Mouse (Mus musculus) CH12.LX (cell line): ENCODE results near the gene Slc43a2. TPM values are rescaled to one million over a fixed set of nuclear protein-coding genes. Genes with fewer than 3 reads are reported as not detected.

Experiments used
- DNase-seq: peaks from one replicate; pipeline ENCODE4 v3.0.0-alpha.2; 2013; ENCODE audit errors: extremely low read depth
- H3K27ac ChIP-seq: 2 replicates; pipeline ENCODE4 v1.5.1; 2012; ENCODE audit warnings: low read depth, mild to moderate bottlenecking, control low read depth, moderate library complexity; ENCODE audit not compliant: insufficient read depth
- H3K27me3 ChIP-seq: replicated peaks from 2 replicates; pipeline ENCODE3; 2012; ENCODE audit warnings: inconsistent platforms
- H3K36me3 ChIP-seq, 2 experiments: replicated peaks in 1 of 2; 2 replicates each; pipeline versions ENCODE3 to v1.6.1; 2012; ENCODE audit warnings: inconsistent platforms in 1 of 2, low read length in 1 of 2, mild to moderate bottlenecking in 1 of 2, mixed read lengths in 1 of 2, moderate library complexity in 1 of 2; ENCODE audit not compliant: control insufficient read depth in 1 of 2, insufficient read depth in 1 of 2
- H3K4me1 ChIP-seq, 2 experiments: 2 replicates each; pipeline ENCODE4 v1.6.1; 2012; ENCODE audit warnings: inconsistent platforms in 1 of 2, moderate library complexity in 1 of 2; ENCODE audit not compliant: insufficient read depth in 2 of 2, control insufficient read depth in 1 of 2
- H3K4me2 ChIP-seq: 2 replicates; pipeline ENCODE4 v1.6.1; 2012; ENCODE audit warnings: low read depth, mild to moderate bottlenecking, control low read depth; ENCODE audit not compliant: poor library complexity, insufficient read depth, severe bottlenecking
- H3K4me3 ChIP-seq, 3 experiments: fragments of 150-350 bp in 1 of 3; sonication (generic) in 1 of 3; replicated peaks in 1 of 3; 2 replicates each; pipeline versions ENCODE3 to v1.5.1; 2011 to 2012; ENCODE audit warnings: low read depth in 2 of 3, low read length in 2 of 3, mild to moderate bottlenecking in 2 of 3, moderate library complexity in 2 of 3, control low read depth in 1 of 3, improper control_type of control experiment in 1 of 3, inconsistent platforms in 1 of 3, mixed read lengths in 1 of 3; ENCODE audit not compliant: poor library complexity in 1 of 3
- H3K79me2 ChIP-seq: replicated peaks from 2 replicates; pipeline ENCODE4 v1.6.1; 2012; ENCODE audit warnings: mild to moderate bottlenecking, moderate library complexity; ENCODE audit not compliant: control insufficient read depth, poor library complexity, insufficient read depth, severe bottlenecking; ENCODE audit errors: extremely low read depth
- H3K9ac ChIP-seq: 2 replicates; pipeline ENCODE4 v1.6.1; 2012; ENCODE audit warnings: low read depth, mild to moderate bottlenecking, control low read depth, moderate library complexity; ENCODE audit not compliant: insufficient read depth
- H3K9me3 ChIP-seq: replicated peaks from 2 replicates; pipeline ENCODE3; 2012; ENCODE audit warnings: low read length, inconsistent platforms, mixed read lengths
- BHLHE40 ChIP-seq: IDR thresholded peaks from 2 replicates; pipeline ENCODE4 v1.6.1; 2011; ENCODE audit warnings: mild to moderate bottlenecking, low read depth, low read length, improper control_type of control experiment
- CHD2 ChIP-seq: IDR thresholded peaks from 2 replicates; pipeline ENCODE4 v1.6.1; 2011; ENCODE audit warnings: low read length, improper control_type of control experiment
- CTCF ChIP-seq, 2 experiments: IDR thresholded peaks in 1 of 2; conservative IDR thresholded peaks in 1 of 2; 2 replicates each; pipeline ENCODE4 v1.5.1; 2011 to 2012; ENCODE audit warnings: low read depth in 2 of 2, low read length in 2 of 2, improper control_type of control experiment in 1 of 2, inconsistent platforms in 1 of 2, mild to moderate bottlenecking in 1 of 2, moderate library complexity in 1 of 2
- E2F4 ChIP-seq: IDR thresholded peaks from 2 replicates; pipeline ENCODE4 v1.6.1; 2011; ENCODE audit warnings: low read depth, low read length, improper control_type of control experiment; ENCODE audit not compliant: insufficient replicate concordance
- ELF1 ChIP-seq: IDR thresholded peaks from 2 replicates; pipeline ENCODE4 v1.6.1; 2014; ENCODE audit warnings: low read depth, mild to moderate bottlenecking, inconsistent platforms, low read length, improper control_type of control experiment
- IRF4 ChIP-seq: IDR thresholded peaks from 2 replicates; pipeline ENCODE4 v1.6.1; 2014; ENCODE audit warnings: low read depth, mild to moderate bottlenecking, inconsistent platforms, low read length, improper control_type of control experiment
- JUN ChIP-seq: IDR thresholded peaks from 2 replicates; pipeline ENCODE4 v1.6.1; 2011; ENCODE audit warnings: low read depth, mild to moderate bottlenecking, low read length, improper control_type of control experiment, moderate library complexity; ENCODE audit not compliant: insufficient read depth
- JUND ChIP-seq: conservative IDR thresholded peaks from 2 replicates; pipeline ENCODE4 v1.6.1; 2011; ENCODE audit warnings: low read depth, low read length, improper control_type of control experiment
- MAFK ChIP-seq: IDR thresholded peaks from 2 replicates; pipeline ENCODE4 v1.6.1; 2011; ENCODE audit warnings: low read length, improper control_type of control experiment; ENCODE audit not compliant: insufficient replicate concordance
- MAX ChIP-seq: IDR thresholded peaks from 2 replicates; pipeline ENCODE4 v1.6.1; 2011; ENCODE audit warnings: low read length, improper control_type of control experiment
- MAZ ChIP-seq: IDR thresholded peaks from 2 replicates; pipeline ENCODE4 v1.6.1; 2012; ENCODE audit warnings: low read depth, mild to moderate bottlenecking, inconsistent platforms, low read length, improper control_type of control experiment, moderate library complexity
- MEF2A ChIP-seq: IDR thresholded peaks from 2 replicates; pipeline ENCODE4 v1.6.1; 2014; ENCODE audit warnings: low read depth, mild to moderate bottlenecking, inconsistent platforms, low read length, improper control_type of control experiment, borderline replicate concordance
- MXI1 ChIP-seq: IDR thresholded peaks from 2 replicates; pipeline ENCODE4 v1.6.1; 2011; ENCODE audit warnings: mild to moderate bottlenecking, low read depth, low read length, improper control_type of control experiment
- MYC ChIP-seq: IDR thresholded peaks from 2 replicates; pipeline ENCODE4 v1.6.1; 2011; ENCODE audit warnings: low read depth, mild to moderate bottlenecking, improper control_type of control experiment, low read length
- NELFE ChIP-seq: IDR thresholded peaks from 2 replicates; pipeline ENCODE4 v1.6.1; 2011; ENCODE audit warnings: low read depth, low read length, improper control_type of control experiment
- NRF1 ChIP-seq: IDR thresholded peaks from 2 replicates; pipeline ENCODE4 v1.6.1; 2014; ENCODE audit warnings: low read depth, mild to moderate bottlenecking, inconsistent platforms, low read length, improper control_type of control experiment, moderate library complexity
- POLR2AphosphoS2 ChIP-seq: IDR thresholded peaks from 2 replicates; pipeline ENCODE4 v1.6.1; 2011; ENCODE audit warnings: low read depth, low read length, improper control_type of control experiment
- RCOR1 ChIP-seq: conservative IDR thresholded peaks from 2 replicates; pipeline ENCODE4 v1.6.1; 2012; ENCODE audit warnings: low read depth, mild to moderate bottlenecking, inconsistent platforms, low read length, improper control_type of control experiment
- SIN3A ChIP-seq: IDR thresholded peaks from 2 replicates; pipeline ENCODE4 v1.6.1; 2012; ENCODE audit warnings: low read length, improper control_type of control experiment, inconsistent platforms
- SMC3 ChIP-seq: IDR thresholded peaks from 2 replicates; pipeline ENCODE4 v1.6.1; 2011; ENCODE audit warnings: low read depth, low read length, improper control_type of control experiment
- TBP ChIP-seq: conservative IDR thresholded peaks from 2 replicates; pipeline ENCODE4 v1.6.1; 2011; ENCODE audit warnings: low read depth, low read length, improper control_type of control experiment
- TCF12 ChIP-seq: IDR thresholded peaks from 2 replicates; pipeline ENCODE4 v1.6.1; 2014; ENCODE audit warnings: low read depth, mild to moderate bottlenecking, inconsistent platforms, low read length, improper control_type of control experiment
- UBTF ChIP-seq: IDR thresholded peaks from 2 replicates; pipeline ENCODE4 v1.6.1; 2012; ENCODE audit warnings: low read depth, mild to moderate bottlenecking, inconsistent platforms, low read length, improper control_type of control experiment, moderate library complexity
- ZC3H11A ChIP-seq: IDR thresholded peaks from 2 replicates; pipeline ENCODE4 v1.6.1; 2012; ENCODE audit warnings: low read depth, mild to moderate bottlenecking, inconsistent platforms, low read length, improper control_type of control experiment
- ZNF384 ChIP-seq: IDR thresholded peaks from 2 replicates; pipeline ENCODE4 v1.6.1; 2012; ENCODE audit warnings: low read depth, low read length, improper control_type of control experiment, inconsistent platforms
- dilution Hi-C: fragments of 300-500 bp; cut with MboI; formaldehyde crosslinking; loops from 2 replicates; pipeline ENCODE4 v1.14.3; 2020; ENCODE audit warnings: low sequenced_read_pairs; ENCODE audit not compliant: extremely low pct_unique_long_range_greater_than_20kb, extremely low pct_ligation_motif_present
- in situ Hi-C: fragments of 300-500 bp; cut with MboI; formaldehyde crosslinking; loops from 3 replicates; pipeline ENCODE4 v1.14.3; 2019; ENCODE audit warnings: low sequenced_read_pairs, low pct_ligation_motif_present, low pct_unique_long_range_greater_than_20kb, mixed read lengths
- polyA plus RNA-seq: library from polyadenylated mRNA; unstranded; fragments of >175 nt; gene quantifications from 2 replicates; pipeline ENCODE4 v1.2.1, GENCODE M21; 2012; ENCODE audit warnings: low read depth; ENCODE audit not compliant: insufficient read length
- total RNA-seq, 2 experiments: library from RNA; depleted of rRNA; stranded (reverse); fragments of 300-350 nt in 1 of 2; fragments of >200 nt in 1 of 2; gene quantifications; 2 replicates each; pipeline ENCODE4 v1.2.3; 2012 to 2014

The Slc43a2 gene
- total and polyA plus RNA-seq, 3 experiments = 5.0 to 8.9 (median 8.8) TPM

- no peak overlapping the region for H3K9ac ChIP-seq
- no peak overlapping the region for H3K27ac ChIP-seq
- no peak overlapping the region for H3K4me3 ChIP-seq
- no peaks in the 10 kb centered on the region for H3K9me3 ChIP-seq
- peaks cover 24 to 52% of the 10 kb centered on the region in 2 experiments for H3K4me1 ChIP-seq
- no peaks in the 10 kb centered on the region for H3K27me3 ChIP-seq
- no peak overlapping the region for H3K4me2 ChIP-seq
- H3K36me3 ChIP-seq = peaks cover 18 to 45% of the 10 kb centered on the region in 2 experiments
- dilution Hi-C loops = no loop called here
- no peaks in the 10 kb centered on the region for H3K79me2 ChIP-seq
- peak; percentile 98 for DNase-seq
- TF ChIP-seq NELFE (peak; percentile 72; the same call in 1 of the 2 replicates), ZNF384 (0 out of 2 replicates have a peak, but pooled peaks have one; percentile 21), MAFK (no peak; the same call in 1 of the 2 replicates), MAZ (0 out of 2 replicates have a peak, but pooled peaks have one; percentile 54), MXI1 (peak; percentile 43; the same call in 1 of the 2 replicates), SIN3A (peak; percentile 87), MYC (peak; percentile 69; the same call in 1 of the 2 replicates), MAX (peak; percentile 41; the same call in 1 of the 2 replicates), IRF4 (peak; percentile 59), JUND (peak; percentile 58; the same call in 1 of the 2 replicates), ZC3H11A (peak; percentile 97), RCOR1 (no peak), BHLHE40 (no peak), TBP (no peak), NRF1 (0 out of 2 replicates have a peak, but pooled peaks have one; percentile 33), CHD2 (no peak), TCF12 (0 out of 2 replicates have a peak, but pooled peaks have one; percentile 14), CTCF (conservative IDR thresholded peaks at IDR 0.05 in 1 of 2, IDR thresholded peaks at IDR 0.05 in 1 of 2; ENCODE audit: low read depth in 2 of 2, low read length in 2 of 2) (peak; percentile 85 to 99), JUN (no peak), UBTF (no peak), SMC3 (peak; percentile 100), ELF1 (no peak; the same call in 1 of the 2 replicates), MEF2A (peak; percentile 78), E2F4 (no peak), POLR2AphosphoS2 (no peak)
- in situ Hi-C loops = loop anchor here (5.0 kb wide), 1 partner anchor 41 kb away; the partner anchor contains the start of gene Slc43a2
Measured at GRCm38 (mm10) chr11:75572854-75573650, 41.6 kb downstream of the Slc43a2 start.
